Mouse (Mus musculus) adrenal gland, postnatal 14 days (tissue): ENCODE measurements around the gene Hmx3. TPM values are rescaled to one million over a fixed set of nuclear protein-coding genes. Genes with fewer than 3 reads are reported as not detected.

ENCODE experiments used
- DNase-seq: peaks from one replicate; pipeline ENCODE4 v3.0.0; 2021; ENCODE audit warnings: mixed read lengths
- long read RNA-seq, 2 experiments: library from polyadenylated mRNA; stranded (forward); transcript quantifications; one replicate each; pipeline ENCODE4 v2.0.0; 2021
- total RNA-seq: library from RNA; stranded (reverse); gene quantifications from 2 replicates; pipeline ENCODE4 v1.2.3, GENCODE M21; 2021

The Hmx3 gene
- not detected in 2 replicates for total RNA-seq
- long read RNA-seq, experiment 1: 0 reads
- long read RNA-seq, experiment 2: 0 reads

- DNase-seq: no peak
Observed at GRCm38 (mm10) chr7:131542115-131542871, at the start of gene Hmx3. Gene Hmx3 (plus strand): TSS chr7:131542867.

DNA sequence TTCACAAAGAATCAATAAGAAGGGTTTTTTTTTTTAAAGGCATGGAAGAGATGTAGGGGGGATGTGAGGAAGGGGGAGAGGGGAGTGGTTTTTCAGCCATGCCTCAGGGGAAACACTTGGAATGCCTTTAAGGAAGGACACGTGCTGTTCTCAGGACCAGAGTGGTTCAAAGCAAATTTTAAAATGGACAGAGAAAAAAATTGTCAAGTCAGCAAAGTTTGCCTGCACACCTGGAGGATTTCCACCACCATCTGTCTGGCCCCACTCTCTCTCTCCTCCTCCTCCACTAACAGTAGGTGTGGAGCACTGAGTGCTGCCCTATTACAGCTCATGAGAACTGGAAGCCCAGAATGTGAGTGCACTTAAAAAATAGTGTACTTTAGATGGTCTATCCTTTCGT, 38.9 kb upstream of the Hmx3 start:
- DNase-seq: no peak

DNA sequence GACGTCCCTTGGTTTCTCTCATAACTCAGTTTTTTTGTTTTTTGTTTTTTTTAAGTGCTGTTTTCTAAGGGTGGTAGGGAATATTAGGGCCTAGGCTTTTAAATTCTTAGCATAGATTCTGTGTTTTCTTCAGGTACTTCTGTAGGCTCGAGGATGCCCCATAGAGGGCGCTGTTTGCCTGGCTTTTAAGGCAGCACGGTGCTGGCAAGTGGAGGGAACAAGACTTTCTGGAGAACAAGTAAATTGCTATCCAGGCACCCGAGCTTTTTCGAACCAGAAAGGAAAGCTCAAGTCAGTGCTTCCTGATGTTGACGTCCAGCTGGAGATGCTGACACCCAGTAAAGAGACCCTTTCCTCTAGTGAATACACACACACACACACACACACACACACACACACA, 2.7 kb upstream of the Hmx3 start:
- DNase-seq: peak; percentile 92

GRCm38 (mm10) chr7:131541184-131542114, 1.2 kb upstream of the Hmx3 start:
- no peak for DNase-seq

- DNase-seq: no peak
Observed at GRCm38 (mm10) chr7:131542872-131543622, 380 bp downstream of the Hmx3 start.

DNA sequence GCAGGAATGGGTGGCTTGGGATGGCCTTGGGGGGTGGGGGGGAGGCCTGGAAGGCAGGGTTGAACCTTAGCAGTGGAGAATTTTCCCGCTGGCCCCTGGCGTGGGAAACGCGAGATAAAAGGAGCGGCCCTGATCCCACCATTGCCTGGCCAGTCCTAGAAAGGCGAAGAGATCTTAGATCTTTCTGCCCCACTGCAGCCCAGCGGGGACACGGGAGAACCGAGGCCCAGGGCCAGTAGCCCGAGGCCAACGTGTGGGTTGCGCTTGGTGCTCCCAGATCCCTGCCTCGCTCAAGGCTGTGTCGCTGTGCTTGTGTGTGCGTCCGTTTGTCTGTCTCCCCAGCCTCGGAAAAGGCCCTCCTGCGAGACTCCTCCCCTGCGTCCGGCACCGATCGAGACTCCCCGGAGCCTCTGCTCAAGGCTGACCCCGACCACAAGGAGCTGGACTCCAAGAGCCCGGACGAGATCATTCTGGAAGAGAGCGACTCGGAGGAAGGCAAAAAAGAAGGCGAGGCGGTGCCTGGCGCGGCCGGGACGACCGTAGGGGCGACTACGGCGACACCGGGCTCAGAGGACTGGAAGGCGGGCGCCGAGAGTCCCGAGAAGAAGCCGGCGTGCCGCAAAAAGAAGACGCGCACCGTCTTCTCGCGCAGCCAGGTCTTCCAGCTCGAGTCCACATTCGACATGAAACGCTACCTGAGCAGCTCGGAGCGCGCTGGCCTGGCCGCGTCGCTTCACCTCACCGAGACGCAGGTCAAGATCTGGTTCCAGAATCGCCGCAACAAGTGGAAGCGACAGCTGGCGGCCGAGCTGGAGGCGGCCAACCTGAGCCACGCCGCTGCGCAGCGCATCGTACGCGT, 1.2 kb downstream of the Hmx3 start:
- peak; percentile 20 for DNase-seq

DNA sequence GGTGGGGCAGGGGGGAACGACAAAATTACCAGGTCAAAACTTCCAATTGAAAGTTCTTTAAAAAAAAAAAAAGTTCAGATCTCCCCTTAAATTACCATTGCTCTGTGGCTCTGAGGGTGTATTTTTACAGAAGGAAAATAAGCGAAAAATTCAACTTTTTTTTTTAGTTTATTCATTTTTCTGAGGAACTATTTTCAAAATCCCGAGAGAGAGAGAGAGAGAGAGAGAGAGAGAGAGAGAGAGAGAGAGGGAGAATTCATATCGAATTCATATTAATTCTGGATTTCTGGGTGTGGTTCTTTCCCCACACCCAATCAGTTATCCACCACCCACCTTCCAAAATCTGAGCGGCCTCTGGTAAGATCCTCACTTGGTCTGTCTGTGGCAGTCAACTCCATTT, 2.2 kb downstream of the Hmx3 start:
- DNase-seq: no peak

DNA sequence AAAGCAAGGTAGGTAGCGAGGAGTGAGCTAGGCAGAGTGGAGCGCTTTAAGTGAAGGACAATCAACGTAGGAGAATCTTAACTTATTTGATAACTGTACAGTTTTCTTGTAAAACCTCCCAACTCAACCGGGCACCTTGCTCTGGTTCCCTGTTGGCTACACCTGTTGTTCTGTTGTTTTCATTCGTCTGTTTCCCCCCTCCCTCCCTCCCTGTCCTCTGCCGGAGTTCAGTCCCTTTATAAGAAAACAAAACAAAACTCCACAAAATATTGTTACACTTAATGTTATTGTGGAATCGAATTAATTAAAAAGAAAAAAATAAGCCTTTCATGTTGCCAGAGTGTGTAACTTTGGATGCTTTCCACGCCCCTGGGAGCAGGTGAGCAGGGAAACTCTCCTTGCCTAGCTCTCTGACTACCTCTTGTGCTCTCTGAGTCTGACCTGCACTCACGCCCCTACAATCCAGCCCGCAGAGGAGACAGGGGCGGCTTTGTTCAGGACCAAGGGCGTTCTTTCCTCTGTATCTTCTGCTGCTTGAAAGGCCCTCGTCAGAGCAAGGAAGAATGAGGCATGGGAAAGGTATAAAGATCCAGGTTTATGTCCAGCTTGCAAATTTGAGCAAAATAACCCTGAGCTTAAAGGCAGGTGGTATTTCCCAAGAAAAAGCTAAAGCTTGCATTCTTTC, 3.2 kb downstream of the Hmx3 start:
- no peak for DNase-seq

DNA sequence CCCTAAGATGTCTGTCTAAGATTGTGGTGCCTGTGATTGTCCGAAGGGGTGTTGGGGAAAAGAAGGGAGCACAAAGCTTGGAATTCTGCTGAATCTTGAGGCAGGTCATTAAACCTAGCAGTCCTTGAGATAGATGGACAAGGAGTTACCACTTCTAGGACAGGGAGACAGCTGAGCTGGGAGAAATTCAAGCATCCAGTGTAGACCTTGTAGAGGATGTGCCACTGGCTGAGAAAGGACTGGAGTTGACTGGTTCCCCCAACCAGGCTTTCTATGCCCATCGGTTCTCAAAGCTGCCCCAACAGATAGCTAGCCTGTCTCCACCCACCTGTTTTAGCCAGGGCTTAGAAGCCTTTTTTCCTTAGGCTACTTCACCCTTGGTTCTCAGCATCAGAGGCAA, 3.8 kb downstream of the Hmx3 start:
- DNase-seq: no peak

GRCm38 (mm10) chr7:131547481-131547880, 4.8 kb downstream of the Hmx3 start:
- no peak for DNase-seq

DNA sequence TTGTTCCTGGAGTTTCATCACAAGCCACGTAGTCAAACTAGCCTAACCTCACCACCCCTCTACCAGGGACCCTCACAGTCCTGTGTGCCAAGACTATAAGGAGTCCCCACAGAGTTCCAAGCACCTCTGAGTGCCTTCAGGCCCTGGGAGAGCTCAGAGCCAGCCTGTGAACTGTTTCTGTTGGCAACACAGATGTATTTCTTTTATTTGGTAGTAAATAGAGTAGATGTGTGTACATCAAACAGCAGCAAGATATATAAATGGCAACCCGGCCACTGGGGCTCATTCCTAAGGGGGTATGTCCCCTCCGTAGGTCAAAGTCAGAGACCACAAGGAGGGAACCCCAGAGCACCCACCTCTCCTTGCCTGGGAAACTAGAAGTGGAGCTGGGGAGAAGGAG, 5.8 kb downstream of the Hmx3 start, which contains the start of gene Hmx2:
Gene Hmx2, plus strand, starts transcription at position 301 of the 400 bp plus-strand sequence.
- DNase-seq: no peak

- DNase-seq: no peak
Observed at GRCm38 (mm10) chr7:131551471-131551870, 8.8 kb downstream of the Hmx3 start.

- no peak for DNase-seq
Observed at GRCm38 (mm10) chr7:131551931-131552741, 9.5 kb downstream of the Hmx3 start.

DNA sequence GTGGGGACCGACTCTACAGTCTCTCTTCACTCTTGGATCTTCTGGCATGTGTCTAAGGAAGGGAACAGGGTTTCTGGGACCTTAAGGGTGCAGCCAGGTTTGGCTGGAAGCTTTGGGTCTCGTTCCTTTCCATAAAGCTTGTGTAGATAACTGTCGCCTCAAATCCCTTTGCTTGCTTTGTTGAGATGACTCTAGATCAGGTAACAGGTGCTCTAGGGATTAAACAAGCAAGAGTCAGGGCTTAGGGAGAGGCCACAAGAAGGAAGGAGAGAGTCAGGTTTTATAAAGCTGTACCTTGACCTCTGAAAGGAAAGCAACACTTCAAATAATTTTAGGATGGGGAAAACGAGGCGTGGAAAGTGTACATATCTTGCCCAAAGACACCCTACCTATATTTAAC, 10.1 kb downstream of the Hmx3 start:
- DNase-seq: no peak

- peak; percentile 49 for DNase-seq
Observed at GRCm38 (mm10) chr7:131553771-131554175, 11.1 kb downstream of the Hmx3 start.

DNA sequence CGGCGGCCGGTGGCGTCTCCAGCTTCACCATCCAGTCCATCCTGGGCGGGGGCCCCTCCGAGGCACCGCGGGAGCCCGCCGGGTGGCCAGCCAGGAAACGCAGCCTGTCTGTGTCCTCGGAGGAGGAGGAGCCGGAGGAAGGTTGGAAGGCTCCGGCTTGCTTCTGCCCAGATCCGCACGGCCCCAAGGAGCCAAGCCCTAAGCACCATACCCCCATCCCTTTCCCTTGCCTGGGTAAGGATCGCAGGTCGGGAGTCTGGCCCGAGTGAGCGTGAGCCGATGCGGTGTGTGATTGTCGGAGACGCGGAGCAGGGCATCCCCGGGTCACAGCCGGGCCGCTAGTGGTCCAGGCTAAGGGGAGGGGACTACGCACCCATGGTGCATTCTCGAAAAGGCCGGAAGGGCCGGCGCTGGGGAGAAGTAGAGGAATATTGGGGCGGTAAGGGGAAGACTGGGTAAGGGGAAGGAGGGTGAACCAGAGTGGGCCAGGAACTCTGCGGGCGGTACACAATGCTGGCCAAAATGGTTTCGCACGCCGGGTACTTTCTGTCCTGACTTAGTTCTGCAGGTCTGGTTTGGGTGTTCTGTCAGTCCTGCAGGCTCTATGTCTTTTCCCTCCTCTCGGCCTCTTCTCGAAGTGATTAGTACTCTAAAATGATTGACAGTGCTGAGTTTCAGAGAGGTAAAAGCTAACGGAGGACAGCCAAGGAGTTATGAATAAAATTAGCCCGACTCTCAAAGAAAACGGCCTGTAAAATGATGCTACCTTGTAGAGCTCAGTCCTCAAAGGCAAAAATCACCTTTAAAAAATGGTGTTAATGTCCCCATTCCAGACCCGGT, 11.9 kb downstream of the Hmx3 start:
- no peak for DNase-seq

DNA sequence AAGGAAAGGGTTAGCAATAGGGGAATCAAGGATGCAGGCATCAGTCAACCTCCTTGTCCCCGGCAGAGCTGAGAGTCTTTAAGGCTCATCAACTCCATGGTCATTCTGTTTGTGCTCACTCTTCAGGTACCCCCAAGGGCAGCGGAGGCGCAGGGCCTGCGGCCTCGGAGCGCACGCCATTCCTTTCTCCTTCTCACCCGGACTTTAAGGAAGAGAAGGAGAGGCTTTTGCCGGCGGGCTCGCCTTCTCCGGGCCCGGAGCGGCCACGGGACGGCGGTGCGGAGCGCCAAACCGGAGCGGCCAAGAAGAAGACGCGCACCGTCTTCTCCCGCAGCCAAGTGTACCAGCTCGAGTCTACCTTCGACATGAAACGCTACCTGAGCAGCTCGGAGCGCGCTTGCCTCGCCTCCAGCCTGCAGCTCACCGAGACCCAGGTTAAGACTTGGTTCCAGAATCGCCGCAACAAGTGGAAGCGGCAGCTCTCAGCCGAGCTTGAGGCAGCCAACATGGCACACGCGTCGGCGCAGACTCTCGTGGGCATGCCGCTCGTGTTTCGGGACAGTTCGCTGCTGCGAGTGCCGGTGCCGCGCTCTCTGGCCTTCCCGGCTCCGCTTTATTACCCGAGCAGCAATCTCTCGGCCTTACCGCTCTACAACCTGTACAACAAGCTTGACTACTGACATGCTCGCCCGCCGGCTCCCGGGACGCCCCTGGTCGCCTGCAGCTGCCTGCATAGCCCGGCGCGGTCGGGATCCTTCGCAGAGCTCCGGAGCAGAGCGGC, 12.8 kb downstream of the Hmx3 start:
- DNase-seq: peak; percentile 21

GRCm38 (mm10) chr7:131556116-131556515, 13.4 kb downstream of the Hmx3 start:
- no peak for DNase-seq
